Mouse (Mus musculus): ENCODE measurements around the gene Cacnb3. TPM values are rescaled to one million over a fixed set of nuclear protein-coding genes. Genes with fewer than 3 reads are reported as not detected.
A peak's percentile ranks its signal among the peaks of the same experiment; 100 is the strongest.

The Cacnb3 gene
- polyA plus RNA-seq, 1 experiment from 2014 or later = 26.7 TPM

DNA sequence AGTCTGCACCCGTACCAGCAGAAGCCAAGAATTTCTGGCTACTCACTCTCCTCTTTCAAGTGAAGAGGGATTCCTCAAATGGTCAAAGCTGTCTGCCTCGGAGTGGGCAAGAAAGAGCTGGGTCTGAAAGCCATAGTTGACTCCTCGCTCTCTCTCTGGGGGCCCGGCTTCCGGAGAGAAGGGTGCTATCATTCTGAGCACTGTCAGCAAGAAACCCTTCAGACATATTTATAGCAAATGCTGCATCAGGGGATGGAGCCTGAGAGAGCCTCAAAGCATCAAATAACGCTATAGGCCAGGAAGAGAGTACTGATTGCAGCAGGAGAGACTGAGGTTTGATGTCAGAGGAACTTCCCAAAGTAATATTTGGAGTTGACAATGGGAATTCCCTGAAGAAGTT, 1.2 kb upstream of the Cacnb3 start:
- Histone ChIP-seq H3K4me2 (replicated peaks) (peak overlapping the region; percentile 49; the same call in 1 of the 2 replicates), H3K36me3 (no peaks in the 10 kb centered on the region), H3K4me1 (replicated peaks) (peaks cover 51% of the 10 kb centered on the region), H3K27me3 (replicated peaks) (peaks cover 14% of the 10 kb centered on the region), H3K27ac (no peak overlapping the region), H3K9ac (no peak overlapping the region), H3K4me3 (replicated peaks) (no peak overlapping the region), H3K9me3 (no peaks in the 10 kb centered on the region)
- no peak for ATAC-seq
- WGBS = 42% methylated on average over 6 of the region's 6 CpGs

- Histone ChIP-seq H3K9ac (peak overlapping the region; percentile 70), H3K4me1 (replicated peaks) (peaks cover 61% of the 10 kb centered on the region)
These were observed 853 bp downstream of the Cacnb3 start for GRCm38 (mm10) chr15:98631493-98631892.

GRCm38 (mm10) chr15:98632107-98632744, 1.6 kb downstream of the Cacnb3 start:
- H3K27me3 ChIP-seq (replicated peaks) = peaks cover 14% of the 10 kb centered on the region
- peak; percentile 81 for ATAC-seq
- no peaks in the 10 kb centered on the region for H3K9me3 ChIP-seq
- peaks cover 62% of the 10 kb centered on the region for H3K4me1 ChIP-seq (replicated peaks)
- H3K9ac ChIP-seq = peak overlapping the region; percentile 70
- WGBS = 0% methylated on average over 25 of the region's 25 CpGs
- peak overlapping the region; percentile 89 for H3K4me3 ChIP-seq (replicated peaks)
- no peaks in the 10 kb centered on the region for H3K36me3 ChIP-seq
- H3K4me2 ChIP-seq (replicated peaks) = peak overlapping the region; percentile 94
- H3K27ac ChIP-seq = peak overlapping the region; percentile 70

More at GRCm38 (mm10) chr15:98631493-98631892, 853 bp downstream of the Cacnb3 start:
- Histone ChIP-seq H3K4me3 (replicated peaks) (peak overlapping the region; percentile 89), H3K4me2 (replicated peaks) (peak overlapping the region; percentile 94), H3K36me3 (no peaks in the 10 kb centered on the region), H3K27ac (peak overlapping the region; percentile 70; the same call in 1 of the 2 replicates), H3K27me3 (replicated peaks) (peaks cover 14% of the 10 kb centered on the region), H3K9me3 (no peaks in the 10 kb centered on the region)
- 2% methylated on average over 18 of the region's 18 CpGs for WGBS
- ATAC-seq = peak; percentile 27

GRCm38 (mm10) chr15:98632921-98633320, 2.3 kb downstream of the Cacnb3 start:
- H3K27me3 ChIP-seq (replicated peaks) = peaks cover 14% of the 10 kb centered on the region
- H3K4me3 ChIP-seq (replicated peaks) = peak overlapping the region; percentile 89
- no peak for ATAC-seq
- no peak overlapping the region for H3K9ac ChIP-seq
- H3K9me3 ChIP-seq = no peaks in the 10 kb centered on the region
- peaks cover 62% of the 10 kb centered on the region for H3K4me1 ChIP-seq (replicated peaks)
- H3K36me3 ChIP-seq = no peaks in the 10 kb centered on the region
- no peak overlapping the region for H3K27ac ChIP-seq
- WGBS = 14% methylated on average over 4 of the region's 4 CpGs
- peak overlapping the region; percentile 94 for H3K4me2 ChIP-seq (replicated peaks)

GRCm38 (mm10) chr15:98633822-98634470, 3.3 kb downstream of the Cacnb3 start:
- no peak; the same call in 1 of the 2 replicates for ATAC-seq
- H3K4me2 ChIP-seq (replicated peaks) = peak overlapping the region; percentile 94
- peak overlapping the region; percentile 89 for H3K4me3 ChIP-seq (replicated peaks)
- 3% methylated on average over 25 of the region's 25 CpGs for WGBS
- H3K27me3 ChIP-seq (replicated peaks) = peaks cover 14% of the 10 kb centered on the region
- peak overlapping the region; percentile 77 for H3K9ac ChIP-seq
- H3K27ac ChIP-seq = peak overlapping the region; percentile 83
- H3K9me3 ChIP-seq = no peaks in the 10 kb centered on the region
- peaks cover 56% of the 10 kb centered on the region for H3K4me1 ChIP-seq (replicated peaks)
- H3K36me3 ChIP-seq = no peaks in the 10 kb centered on the region

GRCm38 (mm10) chr15:98634541-98635081, 4.0 kb downstream of the Cacnb3 start:
- H3K9me3 ChIP-seq = no peaks in the 10 kb centered on the region
- peak overlapping the region; percentile 89 for H3K4me3 ChIP-seq (replicated peaks)
- H3K9ac ChIP-seq = peak overlapping the region; percentile 77
- ATAC-seq = peak; percentile 69
- H3K27me3 ChIP-seq (replicated peaks) = peaks cover 14% of the 10 kb centered on the region
- 1% methylated on average over 55 of the region's 65 CpGs for WGBS
- peak overlapping the region; percentile 94 for H3K4me2 ChIP-seq (replicated peaks)
- H3K4me1 ChIP-seq (replicated peaks) = peaks cover 50% of the 10 kb centered on the region
- no peaks in the 10 kb centered on the region for H3K36me3 ChIP-seq
- peak overlapping the region; percentile 83 for H3K27ac ChIP-seq

GRCm38 (mm10) chr15:98635291-98635841, 4.7 kb downstream of the Cacnb3 start:
- H3K9ac ChIP-seq = peak overlapping the region; percentile 77
- peak overlapping the region; percentile 94 for H3K4me2 ChIP-seq (replicated peaks)
- peak overlapping the region; percentile 89 for H3K4me3 ChIP-seq (replicated peaks)
- WGBS = 5% methylated on average over 21 of the region's 21 CpGs
- peaks cover 14% of the 10 kb centered on the region for H3K27me3 ChIP-seq (replicated peaks)
- peak overlapping the region; percentile 83 for H3K27ac ChIP-seq
- no peak for ATAC-seq
- H3K9me3 ChIP-seq = no peaks in the 10 kb centered on the region
- H3K36me3 ChIP-seq = no peaks in the 10 kb centered on the region
- peaks cover 47% of the 10 kb centered on the region for H3K4me1 ChIP-seq (replicated peaks)

- no peak overlapping the region for H3K9ac ChIP-seq
- no peaks in the 10 kb centered on the region for H3K9me3 ChIP-seq
- WGBS = 59% methylated on average over 5 of the region's 5 CpGs
- peak overlapping the region; percentile 94 for H3K4me2 ChIP-seq (replicated peaks)
- no peak for ATAC-seq
- peaks cover 9% of the 10 kb centered on the region; the same call in 1 of the 2 replicates for H3K27me3 ChIP-seq (replicated peaks)
- peaks cover 5% of the 10 kb centered on the region for H3K36me3 ChIP-seq
- peaks cover 38% of the 10 kb centered on the region for H3K4me1 ChIP-seq (replicated peaks)
- H3K27ac ChIP-seq = no peak overlapping the region
- no peak overlapping the region for H3K4me3 ChIP-seq (replicated peaks)
These were observed 5.9 kb downstream of the Cacnb3 start for GRCm38 (mm10) chr15:98636517-98636916.

- no peak for ATAC-seq
- 48% methylated on average over 3 of the region's 3 CpGs for WGBS
- H3K27ac ChIP-seq = no peak overlapping the region
- no peaks in the 10 kb centered on the region for H3K9me3 ChIP-seq
- H3K9ac ChIP-seq = no peak overlapping the region
- peaks cover 9% of the 10 kb centered on the region; the same call in 1 of the 2 replicates for H3K27me3 ChIP-seq (replicated peaks)
- H3K4me1 ChIP-seq (replicated peaks) = peaks cover 34% of the 10 kb centered on the region
- H3K4me3 ChIP-seq (replicated peaks) = no peak overlapping the region
- no peak overlapping the region for H3K4me2 ChIP-seq (replicated peaks)
- H3K36me3 ChIP-seq = peaks cover 8% of the 10 kb centered on the region
These were observed 6.5 kb downstream of the Cacnb3 start for GRCm38 (mm10) chr15:98637155-98637554.

GRCm38 (mm10) chr15:98640157-98640556, 9.5 kb downstream of the Cacnb3 start:
- Histone ChIP-seq H3K36me3 (peaks cover 29% of the 10 kb centered on the region), H3K9ac (no peak overlapping the region), H3K4me3 (replicated peaks) (no peak overlapping the region), H3K9me3 (no peaks in the 10 kb centered on the region), H3K4me1 (replicated peaks) (peaks cover 13% of the 10 kb centered on the region), H3K27me3 (replicated peaks) (no peaks in the 10 kb centered on the region), H3K4me2 (replicated peaks) (no peak overlapping the region), H3K27ac (no peak overlapping the region)
- WGBS = 36% methylated on average over 8 of the region's 8 CpGs
- no peak for ATAC-seq

DNA sequence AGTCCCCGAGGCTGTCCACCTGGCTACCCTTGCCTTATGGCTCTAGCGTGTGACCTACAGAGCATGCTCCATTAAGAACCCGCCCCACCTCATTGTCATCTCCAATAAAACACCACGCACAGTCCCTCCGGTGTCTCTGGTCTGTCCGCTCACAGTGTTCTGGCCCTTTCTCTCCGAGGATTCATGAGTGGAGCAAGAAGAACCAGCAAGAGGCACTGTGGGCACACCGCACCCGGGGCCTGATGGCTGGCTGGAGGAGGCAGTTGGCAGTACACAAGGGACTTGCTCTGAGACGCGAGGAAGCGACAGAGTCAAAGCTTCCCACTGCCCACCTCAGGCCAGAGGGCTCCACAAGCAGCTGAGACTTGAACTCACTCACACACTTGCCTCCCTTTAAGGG, 13.8 kb downstream of the Cacnb3 start:
- WGBS = 85% methylated on average over 12 of the region's 12 CpGs
- Histone ChIP-seq H3K4me3 (replicated peaks) (no peak overlapping the region), H3K36me3 (peaks cover 66% of the 10 kb centered on the region), H3K27me3 (replicated peaks) (no peaks in the 10 kb centered on the region), H3K4me2 (replicated peaks) (no peak overlapping the region), H3K9me3 (no peaks in the 10 kb centered on the region), H3K4me1 (replicated peaks) (no peaks in the 10 kb centered on the region), H3K27ac (no peak overlapping the region), H3K9ac (no peak overlapping the region)
- no peak for ATAC-seq
